Mouse (Mus musculus) liver, embryonic 16.5 days (tissue): ENCODE measurements around the gene Usp12. TPM values are rescaled to one million over a fixed set of nuclear protein-coding genes. Genes with fewer than 3 reads are reported as not detected.

Experiments used
- ATAC-seq: fragments of 200-750 bp; cut with Nextera tagmentation; 2 replicates; pipeline ENCODE4 v1.8.0; 2017; ENCODE audit warnings: low read depth, mild to moderate bottlenecking, moderate number of reproducible peaks, moderate library complexity
- H3K27ac ChIP-seq: fragments of 300-500 bp; sonication (generic); 2 replicates; pipeline ENCODE4 v1.5.1; 2014; ENCODE audit warnings: mild to moderate bottlenecking, low read length
- H3K27me3 ChIP-seq: fragments of 300-500 bp; sonication (generic); 2 replicates; pipeline ENCODE4 v1.6.1; 2014; ENCODE audit warnings: low read depth, low read length, mixed read lengths; ENCODE audit not compliant: control insufficient read depth, insufficient read depth
- H3K36me3 ChIP-seq: fragments of 300-500 bp; sonication (generic); 2 replicates; pipeline ENCODE4 v1.6.1; 2014; ENCODE audit warnings: mild to moderate bottlenecking; ENCODE audit not compliant: control insufficient read depth, insufficient read depth
- H3K4me1 ChIP-seq: fragments of 300-500 bp; sonication (generic); 2 replicates; pipeline ENCODE4 v1.6.1; 2014; ENCODE audit warnings: low read depth, low read length, mixed read lengths; ENCODE audit not compliant: control insufficient read depth
- H3K4me2 ChIP-seq: fragments of 300-500 bp; sonication (generic); 2 replicates; pipeline ENCODE4 v1.6.1; 2014; ENCODE audit warnings: low read depth, low read length, mixed read lengths
- H3K4me3 ChIP-seq: fragments of 300-500 bp; sonication (generic); 2 replicates; pipeline ENCODE4 v1.5.1; 2014; ENCODE audit warnings: low read depth, mild to moderate bottlenecking, low read length
- H3K9ac ChIP-seq: fragments of 300-500 bp; sonication (generic); 2 replicates; pipeline ENCODE4 v1.6.1; 2014; ENCODE audit warnings: low read depth, low read length
- H3K9me3 ChIP-seq: fragments of 300-500 bp; sonication (generic); replicated peaks from 2 replicates; pipeline ENCODE4 v1.6.1; 2016; ENCODE audit warnings: low read length; ENCODE audit not compliant: control insufficient read depth
- WGBS: fragments of 180-500 bp; shearing (Covaris S2); extraction: QIAGEN DNeasy Blood & Tissue Kit; methylation state at CpG from one replicate; pipeline ENCODE4 v1.1.7; 2014; ENCODE audit not compliant: insufficient replicate concordance; 5-methylcytosine and 5-hydroxymethylcytosine counted together
- polyA plus RNA-seq: library from polyadenylated mRNA; unstranded; fragments of >200 nt; fragmentation: Nextera tagmentation; extraction: Ambion mirVana; gene quantifications from 2 replicates; pipeline ENCODE4 v1.2.1, GENCODE M21; 2015

Usp12 gene
- polyA plus RNA-seq, 1 experiment from 2014 or later, result 8.1 TPM

DNA sequence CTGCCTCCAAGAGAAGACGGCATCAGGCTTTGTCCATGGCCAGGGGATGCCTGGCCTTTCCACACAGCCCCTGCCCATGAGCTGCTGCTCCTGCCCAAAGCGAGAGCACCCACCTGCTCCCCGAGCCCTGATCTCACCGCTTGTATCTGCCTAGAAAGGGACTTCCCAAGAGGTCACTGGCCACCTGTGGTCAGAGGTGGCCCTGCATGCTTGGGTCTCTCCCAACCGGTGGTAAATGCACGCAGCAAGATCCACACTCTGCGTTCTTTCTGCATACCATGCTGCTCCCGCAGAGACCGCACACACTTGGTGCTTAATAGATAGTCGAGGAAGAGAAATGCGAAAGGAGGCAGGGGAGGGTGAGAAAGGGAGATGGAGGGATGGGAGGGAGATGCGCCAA lies 107.9 kb downstream of the Usp12 start:
- Histone ChIP-seq H3K4me2 (peak overlapping the region; percentile 54; the same call in 1 of the 2 replicates), H3K4me3 (peak overlapping the region; percentile 6; the same call in 1 of the 2 replicates), H3K27ac (peak overlapping the region; percentile 46), H3K27me3 (no peaks in the 10 kb centered on the region), H3K4me1 (peaks cover 18% of the 10 kb centered on the region), H3K9me3 (no peaks in the 10 kb centered on the region), H3K9ac (no peak overlapping the region), H3K36me3 (no peaks in the 10 kb centered on the region)
- WGBS, result 71% methylated on average over 12 of the region's 12 CpGs
- ATAC-seq, result no peak

Other genes starting within 250 kb of the Usp12 start
- gene Gm3415, start 238.9 kb downstream of the Usp12 start, polyA plus RNA-seq, result not detected in 2 replicates
- gene Gpr12, start 209.8 kb downstream of the Usp12 start, polyA plus RNA-seq, result 0.13 and 0.20 TPM in 2 replicates
- 251 and 280 TPM in 2 replicates for gene Rpl21, start 37.9 kb upstream of the Usp12 start, polyA plus RNA-seq
- gene Rasl11a, start 50.1 kb upstream of the Usp12 start, polyA plus RNA-seq, result 2.6 and 2.7 TPM in 2 replicates
- gene Gtf3a, start 153.7 kb upstream of the Usp12 start, polyA plus RNA-seq, result 42.7 and 46.7 TPM in 2 replicates
- gene Mtif3, start 168.8 kb upstream of the Usp12 start, polyA plus RNA-seq, result 10.4 and 11.8 TPM in 2 replicates